In the genomic region with DNA sequence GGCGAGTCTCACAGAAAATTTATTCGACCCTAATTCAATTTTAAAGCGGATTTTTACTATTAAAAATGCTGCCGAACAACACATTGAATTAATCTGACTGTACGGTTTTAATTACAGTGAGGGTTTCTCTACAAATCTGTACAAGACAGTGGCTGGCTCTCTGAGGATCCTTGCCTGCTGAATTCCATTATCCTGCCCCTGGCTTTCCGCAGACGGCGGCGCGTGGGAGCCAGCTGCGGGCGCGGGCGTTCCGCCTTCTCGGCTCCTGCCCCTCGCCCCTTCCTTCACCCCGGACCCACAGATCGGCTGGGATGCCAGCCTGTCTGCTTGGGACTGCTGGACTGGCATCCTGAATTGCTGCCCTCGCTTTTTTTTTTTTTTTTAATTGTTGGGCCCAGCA, we compare ENCODE assay signal across 16 mouse cellular contexts. TPM values are rescaled to one million over a fixed set of nuclear protein-coding genes. Genes with fewer than 3 reads are reported as not detected.
DNase-seq lines count a peak whose midpoint lies in the region; ATAC-seq and TF ChIP-seq lines count a peak whose summit lies in the region.
"Had no signal": no experiment of that assay in that cellular context is flagged by ENCODE, and none has a peak within 500 bp of the region (broad histone marks: within the 10 kb centered on the region; RNA-seq: fewer than 3 reads in every experiment).

No protein-coding gene starts in this region.

- ATAC-seq in midbrain, postnatal 0 days (ENCODE audit: low FRiP score) = no peak
- no peak for ATAC-seq in forebrain, embryonic 11.5 days (replicated peaks; ENCODE audit: low FRiP score)
- no peak for ATAC-seq in limb, embryonic 15.5 days (ENCODE audit: insufficient number of reproducible peaks, low FRiP score, low TSS enrichment, low read depth)
- no peak for ATAC-seq in megakaryocyte, adult 5-6 weeks (ENCODE audit: poor library complexity, severe bottlenecking)
- ATAC-seq: inflammation-experienced regulatory T-cells, adult 6 months; lung, postnatal 0 days had no signal

- H3K9me3 ChIP-seq in midbrain, embryonic 10.5 days (replicated peaks) = no peaks in the 10 kb centered on the region
- no peaks in the 10 kb centered on the region for H3K9me3 ChIP-seq in midbrain, postnatal 0 days (ENCODE audit: low read length)
- no peaks in the 10 kb centered on the region for H3K9me3 ChIP-seq in forebrain, embryonic 11.5 days (ENCODE audit: control insufficient read depth, low read length)
- no peaks in the 10 kb centered on the region for H3K9me3 ChIP-seq in limb, embryonic 15.5 days

- intact Hi-C loops in gastrocnemius, postnatal 36 days (cut with DNase I) = no loop called here

- H3K4me3 ChIP-seq in midbrain, embryonic 10.5 days = no peak overlapping the region
- H3K4me3 ChIP-seq in midbrain, postnatal 0 days (ENCODE audit: low read depth, low read length) = no peak overlapping the region
- peak overlapping the region; percentile 18 for H3K4me3 ChIP-seq in forebrain, embryonic 11.5 days (ENCODE audit: low read depth, low read length)
- peak overlapping the region; percentile 8; the same call in 1 of the 2 replicates for H3K4me3 ChIP-seq in limb, embryonic 15.5 days

- H3K9ac ChIP-seq in midbrain, postnatal 0 days (replicated peaks; ENCODE audit: low read length, poor library complexity, severe bottlenecking) = no peak overlapping the region
- H3K9ac ChIP-seq in forebrain, embryonic 11.5 days (ENCODE audit: low read length) = no peak overlapping the region; the same call in 1 of the 2 replicates
- no peak overlapping the region for H3K9ac ChIP-seq in limb, embryonic 15.5 days

- H3K4me2 ChIP-seq in midbrain, postnatal 0 days (ENCODE audit: low read depth, low read length, poor library complexity, severe bottlenecking) = no peak overlapping the region
- H3K4me2 ChIP-seq in forebrain, embryonic 11.5 days (ENCODE audit: low read depth, low read length, severe bottlenecking) = peak overlapping the region; percentile 29
- H3K4me2 ChIP-seq in limb, embryonic 15.5 days = peak overlapping the region; percentile 29

- no peak overlapping the region for H3K27ac ChIP-seq in midbrain, embryonic 10.5 days (replicated peaks)
- H3K27ac ChIP-seq in midbrain, postnatal 0 days (ENCODE audit: low read depth, low read length) = no peak overlapping the region
- H3K27ac ChIP-seq in forebrain, embryonic 11.5 days (ENCODE audit: low read depth, low read length) = 0 out of 2 replicates have a peak overlapping the region, but pooled peaks have one; percentile 4
- H3K27ac ChIP-seq in limb, embryonic 15.5 days = no peak overlapping the region

- H3K36me3 ChIP-seq in midbrain, embryonic 10.5 days = no peaks in the 10 kb centered on the region
- no peaks in the 10 kb centered on the region for H3K36me3 ChIP-seq in midbrain, postnatal 0 days (ENCODE audit: insufficient read depth, low read length)
- H3K36me3 ChIP-seq in forebrain, embryonic 11.5 days (ENCODE audit: control insufficient read depth, insufficient read depth, low read length) = no peaks in the 10 kb centered on the region
- H3K36me3 ChIP-seq in limb, embryonic 15.5 days = no peaks in the 10 kb centered on the region

- WGBS in midbrain, embryonic 10.5 days = under 1% methylated on average over 20 of the region's 20 CpGs
- WGBS in midbrain, postnatal 0 days = under 1% methylated on average over 20 of the region's 20 CpGs
- under 1% methylated on average over 20 of the region's 20 CpGs for WGBS in forebrain, embryonic 11.5 days
- WGBS in limb, embryonic 15.5 days = under 1% methylated on average over 20 of the region's 20 CpGs

- peaks cover 100% of the 10 kb centered on the region for H3K27me3 ChIP-seq in midbrain, embryonic 10.5 days (ENCODE audit: low read depth, poor library complexity, severe bottlenecking)
- H3K27me3 ChIP-seq in midbrain, postnatal 0 days (ENCODE audit: insufficient read depth, low read length) = peaks cover 86% of the 10 kb centered on the region
- peaks cover 92% of the 10 kb centered on the region for H3K27me3 ChIP-seq in forebrain, embryonic 11.5 days (ENCODE audit: control insufficient read depth, insufficient read depth, low read length)
- H3K27me3 ChIP-seq in limb, embryonic 15.5 days = peaks cover 94% of the 10 kb centered on the region

- no peak for TF ChIP-seq CTCF in midbrain, postnatal 0 days (IDR thresholded peaks at IDR 0.05)

- peaks cover 22% of the 10 kb centered on the region for H3K4me1 ChIP-seq in midbrain, embryonic 10.5 days
- no peaks in the 10 kb centered on the region for H3K4me1 ChIP-seq in midbrain, postnatal 0 days (ENCODE audit: insufficient read depth, low read length)
- 0 out of 2 replicates have a peak, but pooled peaks cover 6% of the 10 kb centered on the region for H3K4me1 ChIP-seq in forebrain, embryonic 11.5 days (replicated peaks; ENCODE audit: control insufficient read depth, insufficient read depth, low read length)
- peaks cover 36% of the 10 kb centered on the region for H3K4me1 ChIP-seq in limb, embryonic 15.5 days

- DNase-seq in midbrain, embryonic 10.5 days (ENCODE audit: low spot score) = peak; percentile 44
- no peak for DNase-seq in midbrain, postnatal 0 days (ENCODE audit: low spot score)
- DNase-seq in forebrain, embryonic 11.5 days (ENCODE audit: low spot score) = no peak
- no peak for DNase-seq in c-Kit-positive CD71-positive TER-119-positive erythroid progenitor cells, embryonic 14.5 days (ENCODE audit: low spot score)
- DNase-seq in gastrocnemius, postnatal 36 days = no peak
- DNase-seq: cerebellum, adult 9-10 months; spleen, adult 18-20 months had no signal

RNA-seq across cellular contexts. Expression of gene Dlx6, which starts 6.8 kb away (rescaled TPM):
- polyA plus RNA-seq in midbrain, embryonic 10.5 days (2016; fragmentation: Nextera tagmentation; extraction: Ambion mirVana) = 0.48 and 0.79 TPM in 2 replicates
- total RNA-seq in midbrain, postnatal 0 days (2014; rRNA removed) = 0.57 and 1.5 TPM in 2 replicates
- 0.81 and 1.1 TPM in 2 replicates for polyA plus RNA-seq in midbrain, postnatal 0 days (2015; fragmentation: Nextera tagmentation; extraction: Ambion mirVana)
- polyA plus RNA-seq in forebrain, embryonic 11.5 days (2014; fragmentation: Nextera tagmentation; extraction: Ambion mirVana) = 4.5 and 7.3 TPM in 2 replicates
- 1.5 and 1.7 TPM in 2 replicates for polyA plus RNA-seq in limb, embryonic 15.5 days (2015; fragmentation: Nextera tagmentation; extraction: Ambion mirVana)
- not detected in 2 replicates for total RNA-seq in megakaryocyte, adult 5-6 weeks (2015)
- not detected in 2 replicates for total RNA-seq in megakaryocyte, adult 5-6 weeks (2017)
- total RNA-seq in gastrocnemius, postnatal 36 days (2021) = not detected
- total RNA-seq: gastrocnemius, adult 8-10 months; monocyte, adult 5-6 weeks had no signal
- polyA plus RNA-seq: heart, embryonic 14.5 days; inflammation-experienced regulatory T-cells, adult 6 months; large intestine, adult 2 months; lung, postnatal 0 days; urinary bladder, adult 2 months had no signal

RNA-seq across cellular contexts. Expression of gene Dlx5, which starts 25.6 kb away (rescaled TPM):
- 4.5 and 8.9 TPM in 2 replicates for polyA plus RNA-seq in midbrain, embryonic 10.5 days (2016; fragmentation: Nextera tagmentation; extraction: Ambion mirVana)
- 0.49 and 0.76 TPM in 2 replicates for total RNA-seq in midbrain, postnatal 0 days (2014; rRNA removed)
- polyA plus RNA-seq in midbrain, postnatal 0 days (2015; fragmentation: Nextera tagmentation; extraction: Ambion mirVana) = 3.3 and 6.7 TPM in 2 replicates
- polyA plus RNA-seq in forebrain, embryonic 11.5 days (2014; fragmentation: Nextera tagmentation; extraction: Ambion mirVana) = 45.5 and 47.7 TPM in 2 replicates
- polyA plus RNA-seq in limb, embryonic 15.5 days (2015; fragmentation: Nextera tagmentation; extraction: Ambion mirVana) = 47.5 and 53.8 TPM in 2 replicates
- total RNA-seq in megakaryocyte, adult 5-6 weeks (2015) = not detected in 2 replicates
- total RNA-seq in megakaryocyte, adult 5-6 weeks (2017) = not detected in 2 replicates
- total RNA-seq in gastrocnemius, postnatal 36 days (2021) = not detected
- total RNA-seq: gastrocnemius, adult 8-10 months; monocyte, adult 5-6 weeks had no signal
- polyA plus RNA-seq: inflammation-experienced regulatory T-cells, adult 6 months; lung, postnatal 0 days; urinary bladder, adult 2 months had no signal

Comparison
In these comparisons a context has a peak if more than half of its experiments do, and no peak if none do; other contexts are left out.
1. H3K4me3 ChIP-seq: peak in forebrain, embryonic 11.5 days (single experiment) and limb, embryonic 15.5 days (single experiment); none in midbrain, embryonic 10.5 days (single experiment) and midbrain, postnatal 0 days (single experiment).